Mouse (Mus musculus) cerebellum, adult 2 months (tissue): ENCODE measurements around the gene Gatd1. TPM values are rescaled to one million over a fixed set of nuclear protein-coding genes. Genes with fewer than 3 reads are reported as not detected.

Source experiments
- DNase-seq, 2 experiments: peaks; one replicate each; pipeline ENCODE4 v3.0.0; 2021
- H3K27ac ChIP-seq: fragments of 200-500 bp; 2 replicates; pipeline ENCODE4 v1.5.1; 2012; ENCODE audit warnings: low read length, control low read depth, inconsistent platforms; ENCODE audit not compliant: insufficient read depth
- H3K27me3 ChIP-seq: fragments of 200-500 bp; 2 replicates; pipeline ENCODE4 v1.6.1; 2012; ENCODE audit warnings: inconsistent platforms, mild to moderate bottlenecking, low read length, moderate library complexity; ENCODE audit not compliant: control insufficient read depth, insufficient read depth
- H3K4me1 ChIP-seq: fragments of 200-500 bp; 2 replicates; pipeline ENCODE4 v1.6.1; 2011; ENCODE audit warnings: low read length; ENCODE audit not compliant: control insufficient read depth, insufficient read depth
- H3K4me3 ChIP-seq: fragments of 200-500 bp; replicated peaks from 2 replicates; pipeline ENCODE3; 2011; ENCODE audit warnings: mild to moderate bottlenecking, low read depth, low read length, control low read depth; ENCODE audit not compliant: insufficient read depth
- CTCF ChIP-seq: fragments of 200-500 bp; IDR thresholded peaks from 2 replicates; pipeline ENCODE4 v1.5.1; 2011; ENCODE audit warnings: low read depth, mild to moderate bottlenecking, control low read depth, low read length, moderate library complexity, borderline replicate concordance; ENCODE audit not compliant: insufficient read depth
- POLR2A ChIP-seq: fragments of 200-500 bp; IDR thresholded peaks from 2 replicates; pipeline ENCODE4 v1.6.1; 2011; ENCODE audit warnings: low read length, control low read depth, borderline replicate concordance; ENCODE audit not compliant: insufficient read depth
- WGBS: fragments of 180-500 bp; shearing (Covaris S2); methylation state at CpG from one replicate; pipeline ENCODE4 v1.1.7; 2018; 5-methylcytosine and 5-hydroxymethylcytosine counted together
- polyA plus RNA-seq: library from polyadenylated mRNA; depleted of rRNA; stranded (reverse); fragments of >200 nt; gene quantifications from 2 replicates; pipeline ENCODE4 v1.2.3, GENCODE M21; 2012

The Gatd1 gene
- polyA plus RNA-seq, 1 experiment = 49.2 TPM

- no peak for TF ChIP-seq POLR2A
- TF ChIP-seq CTCF = no peak
Measured at GRCm38 (mm10) chr7:141388487-141389109, 25.3 kb downstream of the Gatd1 start.

GRCm38 (mm10) chr7:141387807-141388486 lies 26.0 kb downstream of the Gatd1 start:
- 57% methylated on average over 2 of the region's 2 CpGs for WGBS
- Histone ChIP-seq H3K27me3 (no peaks in the 10 kb centered on the region), H3K27ac (no peak overlapping the region), H3K4me1 (peaks cover 4% of the 10 kb centered on the region), H3K4me3 (no peak overlapping the region)
- TF ChIP-seq CTCF (no peak), POLR2A (no peak)
- DNase-seq = no peak

More at GRCm38 (mm10) chr7:141388487-141389109, 25.3 kb downstream of the Gatd1 start:
- 47% methylated on average over 3 of the region's 3 CpGs for WGBS
- no peak for DNase-seq
- Histone ChIP-seq H3K4me3 (no peak overlapping the region), H3K27ac (no peak overlapping the region), H3K4me1 (peaks cover 6% of the 10 kb centered on the region), H3K27me3 (no peaks in the 10 kb centered on the region)

- TF ChIP-seq CTCF = no peak
- no peak for TF ChIP-seq POLR2A
Measured at GRCm38 (mm10) chr7:141381068-141381835, 32.7 kb downstream of the Gatd1 start.

DNA sequence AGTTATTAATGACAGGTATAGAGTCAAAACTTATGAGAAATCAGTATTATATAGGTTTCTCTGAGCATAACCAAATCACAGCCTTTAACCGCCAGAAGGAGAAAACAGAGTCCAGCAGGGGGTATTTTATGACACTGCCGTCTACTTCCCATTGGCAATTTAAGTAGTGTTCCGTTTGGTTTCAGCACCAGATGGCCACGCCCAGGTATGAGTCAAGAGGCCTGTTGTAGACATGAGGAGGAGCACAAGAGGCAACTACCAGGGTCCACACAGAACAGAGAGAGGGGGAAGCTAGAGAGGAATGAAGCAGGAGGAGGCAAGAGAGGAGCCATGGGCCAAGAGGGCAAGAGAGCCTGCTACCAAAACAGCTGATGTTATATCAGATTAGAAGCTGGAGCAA lies 34.4 kb downstream of the Gatd1 start:
- Histone ChIP-seq H3K27me3 (no peaks in the 10 kb centered on the region), H3K4me1 (no peaks in the 10 kb centered on the region), H3K4me3 (no peak overlapping the region), H3K27ac (no peak overlapping the region)
- DNase-seq = no peak
- 40% methylated on average over 4 of the region's 4 CpGs for WGBS
- TF ChIP-seq CTCF = no peak
- no peak for TF ChIP-seq POLR2A

More at GRCm38 (mm10) chr7:141381068-141381835, 32.7 kb downstream of the Gatd1 start:
- Histone ChIP-seq H3K4me3 (no peak overlapping the region), H3K27ac (peak overlapping the region; percentile 75; the same call in 1 of the 2 replicates), H3K4me1 (no peaks in the 10 kb centered on the region), H3K27me3 (no peaks in the 10 kb centered on the region)
- 73% methylated on average over 4 of the region's 4 CpGs for WGBS
- no peak for DNase-seq

DNA sequence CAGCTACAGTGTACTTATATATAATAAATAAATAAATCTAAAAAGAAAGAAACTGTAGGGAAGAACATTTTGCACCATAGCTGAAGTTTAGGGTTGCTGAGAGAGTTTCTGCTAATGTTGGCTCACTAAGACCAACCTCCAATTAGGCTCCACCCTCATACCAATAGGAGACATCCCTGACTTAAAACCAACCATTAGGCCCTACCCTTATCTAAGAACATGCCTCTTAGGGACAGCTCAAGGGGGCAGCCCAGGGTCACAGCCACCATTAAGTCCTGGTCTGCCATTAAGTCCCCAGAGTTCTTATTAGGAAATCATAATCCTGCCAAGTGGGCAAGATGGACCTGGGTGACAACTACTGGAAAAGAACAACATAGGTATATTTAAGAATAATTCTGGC lies 39.5 kb downstream of the Gatd1 start:
- no peaks in the 10 kb centered on the region for H3K4me1 ChIP-seq
- no peak for DNase-seq
- no peak overlapping the region for H3K27ac ChIP-seq
- TF ChIP-seq CTCF = no peak
- TF ChIP-seq POLR2A = no peak
- H3K4me3 ChIP-seq = no peak overlapping the region
- no peaks in the 10 kb centered on the region for H3K27me3 ChIP-seq

- no peak for TF ChIP-seq POLR2A
- no peak for TF ChIP-seq CTCF
- no peak for DNase-seq
- WGBS = 36% methylated on average over 6 of the region's 6 CpGs
Measured at GRCm38 (mm10) chr7:141373611-141374010, 40.3 kb downstream of the Gatd1 start.

DNA sequence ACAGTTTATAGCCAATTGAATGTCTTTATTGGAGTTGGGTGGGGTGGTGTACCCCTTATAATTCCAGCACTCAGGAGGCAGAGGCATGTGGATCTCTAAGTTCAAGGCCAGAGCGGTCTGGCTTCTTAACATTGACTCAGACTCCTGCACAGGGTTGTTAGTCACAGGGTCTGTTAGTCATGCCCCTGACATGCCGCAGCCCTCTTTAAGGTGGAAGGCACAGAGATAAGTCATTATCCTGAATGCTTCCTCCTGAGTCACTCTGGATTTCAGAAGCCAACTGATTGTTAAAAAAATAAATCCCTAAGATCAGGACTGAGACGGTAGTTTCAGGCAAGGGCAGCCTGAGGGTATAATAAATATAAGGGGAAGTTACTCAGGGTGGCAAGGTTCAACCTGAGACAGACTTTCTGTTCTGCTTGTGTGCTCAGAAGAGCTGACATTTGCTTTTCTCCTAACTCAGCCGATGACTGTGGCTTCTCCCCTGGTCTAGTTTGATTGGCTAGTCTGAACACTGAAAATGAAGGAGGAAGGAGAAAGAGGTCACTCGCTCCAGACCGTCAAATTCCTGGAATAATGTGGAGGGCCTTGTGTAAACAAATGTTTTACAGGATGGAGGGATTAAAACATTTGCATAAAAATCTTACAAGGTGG lies 41.9 kb downstream of the Gatd1 start:
- 85% methylated on average over 6 of the region's 6 CpGs for WGBS
- H3K4me1 ChIP-seq = no peaks in the 10 kb centered on the region
- no peaks in the 10 kb centered on the region for H3K27me3 ChIP-seq
- no peak for DNase-seq
- TF ChIP-seq CTCF (no peak), POLR2A (no peak)
- H3K27ac ChIP-seq = no peak overlapping the region
- no peak overlapping the region for H3K4me3 ChIP-seq

More at GRCm38 (mm10) chr7:141373611-141374010, 40.3 kb downstream of the Gatd1 start:
- H3K4me1 ChIP-seq = no peaks in the 10 kb centered on the region
- H3K4me3 ChIP-seq = no peak overlapping the region
- H3K27ac ChIP-seq = no peak overlapping the region
- H3K27me3 ChIP-seq = no peaks in the 10 kb centered on the region
